Mouse (Mus musculus) common myeloid progenitor, adult 5-6 weeks (primary cell): ENCODE results near the gene Nefh. TPM values are rescaled to one million over a fixed set of nuclear protein-coding genes. Genes with fewer than 3 reads are reported as not detected.

Source experiments
- ATAC-seq: replicated peaks from 2 replicates; pipeline ENCODE4 v1.8.0; 2016; ENCODE audit warnings: low read depth, mild to moderate bottlenecking, moderate TSS enrichment, inconsistent platforms; ENCODE audit not compliant: poor library complexity, severe bottlenecking
- total RNA-seq: library from RNA; stranded (forward); fragments of 200-1000, 187-1606 nt; gene quantifications from 2 replicates; pipeline ENCODE4 v1.2.3, GENCODE M21; 2017

Gene Nefh
- total RNA-seq, 1 experiment from 2014 or later, result 16.7 TPM

DNA sequence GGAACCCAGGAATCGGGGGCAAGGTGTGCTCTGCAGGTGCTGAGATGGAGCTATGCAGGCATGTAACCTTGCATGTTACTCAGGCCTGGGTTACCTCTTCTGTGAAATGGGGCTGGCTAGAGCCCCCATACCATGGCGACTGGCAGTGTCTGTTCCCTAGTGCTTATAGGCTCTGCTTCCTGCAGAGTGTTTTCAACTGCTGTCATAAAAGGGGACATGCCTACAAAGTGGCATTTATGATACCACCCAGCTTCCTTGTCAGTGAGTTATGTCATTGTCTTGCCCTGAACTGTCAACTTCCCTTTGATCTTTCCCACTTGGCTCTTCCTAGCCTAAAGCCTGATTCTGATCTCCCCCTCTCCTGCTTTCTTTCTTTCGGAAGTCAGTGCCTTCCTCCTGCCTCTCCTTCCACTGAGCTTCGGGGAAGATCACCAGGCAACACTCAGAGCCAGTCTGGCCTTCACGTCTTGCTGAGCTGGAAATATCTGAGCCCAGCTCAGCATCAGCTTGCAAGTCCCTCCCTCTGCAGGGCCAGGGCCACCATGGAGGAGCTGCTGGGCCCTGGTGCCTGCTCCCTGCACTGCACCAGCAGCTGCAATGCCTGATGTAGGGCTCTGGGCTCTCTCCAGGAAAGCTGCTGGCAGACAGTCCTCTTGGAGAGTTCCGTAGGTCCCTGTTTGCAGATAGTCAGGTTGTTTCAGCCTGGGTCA, 15.4 kb upstream of the Nefh start:
- no peak for ATAC-seq

DNA sequence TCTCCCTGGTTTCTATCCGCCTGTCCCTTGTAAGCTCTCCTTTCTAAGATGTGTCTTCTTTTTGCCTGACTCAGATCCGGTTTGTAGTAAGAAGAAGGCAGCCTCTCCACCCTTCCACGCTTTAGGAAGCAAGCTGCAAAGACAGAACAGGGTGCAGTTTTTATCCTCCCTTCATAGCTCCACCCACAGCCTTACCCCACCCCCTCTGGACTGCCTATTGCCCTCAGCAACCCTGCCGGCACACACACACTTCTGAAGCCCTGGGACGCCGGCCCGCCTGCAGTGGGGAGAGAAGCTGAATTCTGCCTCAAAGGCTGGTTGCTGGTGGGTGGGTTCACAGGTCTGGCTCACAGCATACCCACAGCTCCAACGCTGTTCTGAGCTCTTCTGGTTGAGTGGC, 6.1 kb upstream of the Nefh start:
- ATAC-seq, result no peak; the same call in 1 of the 2 replicates

DNA sequence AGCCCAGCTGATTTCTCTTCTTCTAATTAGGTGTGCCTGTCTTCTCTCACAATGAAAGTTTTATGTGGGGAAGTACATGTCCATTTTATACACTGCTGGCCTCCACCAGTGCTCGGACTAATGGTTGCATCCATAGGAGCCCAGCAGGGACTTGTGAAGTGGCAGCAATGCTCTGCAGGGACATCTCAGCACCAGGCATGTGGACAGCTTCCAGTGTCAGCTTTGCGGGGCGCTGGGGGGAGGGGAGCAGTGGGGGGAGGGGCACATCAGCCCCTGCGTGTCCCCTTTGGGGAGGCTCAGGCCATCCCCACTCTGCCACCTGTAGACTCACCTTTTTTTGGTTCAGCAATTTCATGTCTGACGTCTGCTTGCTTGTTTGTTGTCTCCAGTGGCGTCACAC, 5.5 kb upstream of the Nefh start:
- ATAC-seq, result no peak

DNA sequence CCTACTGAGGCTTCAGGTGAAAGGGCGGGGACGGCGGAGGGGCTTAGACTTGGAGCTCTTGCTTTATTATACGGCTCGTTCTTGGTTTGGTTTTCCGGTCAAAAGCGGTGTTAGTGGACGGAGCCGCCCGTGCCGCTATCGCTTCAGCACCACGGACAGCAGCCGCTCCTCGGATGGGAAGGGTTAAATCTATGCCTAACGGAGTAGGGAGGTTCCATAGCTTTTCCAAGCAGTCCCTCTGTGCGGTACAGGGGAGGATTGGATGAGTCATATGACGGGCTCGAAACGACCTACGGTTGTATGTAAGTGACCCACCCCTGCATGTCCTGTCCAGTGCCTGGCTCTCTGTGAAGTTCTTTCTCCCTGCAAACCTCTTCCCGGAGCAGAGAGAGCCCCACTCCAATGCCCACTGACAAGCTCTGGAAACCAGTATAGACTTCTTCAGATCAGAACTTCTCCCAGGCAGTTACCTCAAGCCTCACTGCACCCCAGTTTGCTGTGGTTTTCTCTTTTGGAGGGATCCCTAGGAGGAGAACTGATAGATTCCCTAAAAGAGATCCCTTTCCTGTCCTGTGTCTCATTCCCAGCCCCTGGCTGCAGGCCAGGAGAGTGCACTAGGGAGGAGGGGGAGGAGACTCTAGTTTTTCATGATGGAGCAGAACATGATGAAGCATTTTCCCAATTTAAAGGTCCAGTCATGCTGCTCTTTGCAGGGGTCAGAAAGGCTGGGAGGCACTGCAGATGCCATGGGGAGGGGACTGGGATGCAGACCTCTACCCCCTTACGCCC, 1.6 kb upstream of the Nefh start:
- 0 out of 2 replicates have a peak, but pooled peaks have one; percentile 8 for ATAC-seq

DNA sequence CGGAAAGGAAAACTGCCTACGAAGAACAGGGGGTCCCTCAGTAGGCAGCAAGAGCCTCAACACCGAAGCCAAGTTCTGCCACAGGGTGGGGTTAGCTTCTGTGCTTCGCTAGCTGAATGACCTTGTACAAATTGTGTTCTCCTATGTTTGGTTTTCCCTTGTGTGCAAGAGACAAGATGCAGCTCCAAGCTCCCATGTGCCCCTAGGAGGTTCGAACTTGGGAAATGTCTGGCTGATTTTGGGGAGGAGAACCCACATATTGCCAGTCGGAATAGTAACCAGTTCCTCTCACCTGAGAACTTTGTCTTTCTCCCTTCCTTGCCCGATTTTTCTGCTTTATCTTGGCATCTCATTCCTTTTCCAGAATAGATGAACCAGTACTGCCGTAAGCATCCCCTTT, 928 bp upstream of the Nefh start:
- ATAC-seq, result no peak

DNA sequence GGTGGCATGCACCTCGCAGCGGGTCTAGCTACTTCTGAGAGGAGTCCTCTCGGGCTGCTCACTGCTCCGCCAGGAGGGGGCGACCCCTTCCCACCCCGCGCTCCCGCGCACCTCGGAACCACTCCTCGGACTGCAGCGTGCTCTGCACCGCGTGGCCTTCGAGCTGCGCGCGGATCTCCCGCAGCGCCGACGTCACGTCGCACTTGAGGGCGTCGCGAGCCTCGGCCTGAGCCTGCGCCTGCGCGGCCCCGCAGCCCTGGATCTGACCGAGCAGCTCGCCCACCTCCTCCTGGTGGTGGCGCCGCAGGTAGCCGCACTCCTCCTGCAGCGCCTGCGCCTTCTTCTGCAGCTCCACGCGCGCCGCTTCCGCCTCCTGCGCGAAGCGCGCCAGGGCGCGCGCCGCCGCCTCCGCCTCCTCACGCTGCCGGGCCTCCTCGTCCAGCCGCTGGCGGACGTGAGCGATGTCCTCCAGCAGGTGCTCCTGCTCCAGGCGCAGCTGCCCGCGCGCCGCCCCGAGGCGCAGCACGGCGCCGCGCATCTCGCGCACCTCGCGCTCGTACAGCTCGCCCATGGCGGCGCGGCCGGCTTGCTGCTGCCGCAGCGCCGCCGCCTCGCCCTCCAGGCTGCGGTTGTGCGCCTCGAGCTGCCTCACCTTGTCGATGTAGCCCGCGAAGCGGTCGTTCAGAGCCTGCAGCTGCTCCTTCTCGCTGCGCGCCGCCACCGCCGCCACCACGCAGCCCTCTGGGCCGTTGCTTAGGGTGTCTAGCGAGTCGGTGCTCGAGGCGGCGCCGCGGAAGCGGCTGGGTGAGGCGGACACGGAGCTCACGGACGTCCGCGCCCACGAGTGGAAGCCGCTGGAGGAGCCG, 684 bp downstream of the Nefh start:
- peak; percentile 76 for ATAC-seq

DNA sequence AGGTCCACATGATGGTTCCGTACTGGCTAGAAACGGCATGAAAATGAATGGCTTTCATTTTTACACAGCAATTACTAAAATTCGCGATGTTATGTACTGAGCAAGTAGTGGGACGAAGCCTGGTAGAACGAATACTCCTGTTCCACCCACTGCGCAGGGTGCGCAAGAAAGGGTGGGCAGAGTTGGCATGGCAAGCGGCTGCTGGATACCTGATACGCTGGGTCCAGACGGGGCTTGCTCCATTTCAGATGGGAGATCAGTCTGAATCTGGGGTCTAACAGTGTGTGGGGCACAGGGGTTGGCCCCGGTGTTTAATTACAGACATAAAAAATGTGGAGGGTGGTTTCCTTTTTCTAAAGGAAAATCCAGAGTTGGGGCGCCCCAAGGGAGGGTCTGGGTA, 1.3 kb downstream of the Nefh start:
- 0 out of 2 replicates have a peak, but pooled peaks have one; percentile 9 for ATAC-seq

DNA sequence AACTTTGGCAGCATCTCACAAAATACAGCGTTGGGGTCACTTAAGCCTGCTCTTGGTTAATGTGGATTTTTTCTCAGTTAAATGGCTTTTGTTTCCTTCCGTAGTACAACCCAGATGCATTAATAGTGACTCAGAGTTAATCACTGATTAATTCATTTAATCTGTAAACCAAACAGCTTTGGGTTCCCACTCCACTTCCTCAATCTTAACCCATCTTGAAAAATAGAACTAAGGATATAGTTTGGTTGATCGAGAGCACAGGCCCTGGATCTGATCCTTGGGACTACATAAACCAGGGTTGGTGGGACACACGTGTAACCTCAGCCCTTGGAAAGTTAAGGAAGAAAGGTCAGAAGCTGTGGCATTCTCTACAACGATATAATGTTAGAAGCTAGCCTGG, 11.6 kb downstream of the Nefh start:
- ATAC-seq, result no peak

DNA sequence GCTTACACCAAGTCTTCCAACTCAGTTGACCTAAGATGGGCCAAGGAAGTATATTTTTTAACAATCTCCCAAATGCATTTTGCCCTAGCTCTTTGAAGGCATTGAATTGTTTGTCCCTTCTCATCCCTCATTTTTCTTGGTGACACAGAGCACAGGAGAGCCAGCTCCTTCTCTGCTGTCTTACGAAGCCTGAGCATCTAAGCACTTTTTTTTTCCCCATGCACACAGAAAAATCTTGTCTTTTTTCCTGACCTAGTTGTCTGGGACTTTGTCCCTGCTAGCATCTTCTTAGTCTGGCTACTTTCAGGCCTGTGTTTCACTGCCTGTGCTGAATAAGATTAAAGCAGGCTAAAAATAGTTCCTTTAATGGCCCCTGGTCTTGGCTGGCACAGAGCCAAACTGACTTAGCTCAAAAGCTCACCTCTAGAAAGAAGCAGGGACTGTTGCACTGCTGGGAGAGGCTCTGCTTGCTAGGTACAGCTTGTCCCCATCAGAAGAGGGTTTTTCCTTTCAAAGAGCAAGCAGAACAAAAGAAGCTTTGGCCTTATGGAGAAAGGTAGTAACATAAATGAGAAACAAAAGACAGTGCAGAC, 16.8 kb downstream of the Nefh start:
- no peak for ATAC-seq

DNA sequence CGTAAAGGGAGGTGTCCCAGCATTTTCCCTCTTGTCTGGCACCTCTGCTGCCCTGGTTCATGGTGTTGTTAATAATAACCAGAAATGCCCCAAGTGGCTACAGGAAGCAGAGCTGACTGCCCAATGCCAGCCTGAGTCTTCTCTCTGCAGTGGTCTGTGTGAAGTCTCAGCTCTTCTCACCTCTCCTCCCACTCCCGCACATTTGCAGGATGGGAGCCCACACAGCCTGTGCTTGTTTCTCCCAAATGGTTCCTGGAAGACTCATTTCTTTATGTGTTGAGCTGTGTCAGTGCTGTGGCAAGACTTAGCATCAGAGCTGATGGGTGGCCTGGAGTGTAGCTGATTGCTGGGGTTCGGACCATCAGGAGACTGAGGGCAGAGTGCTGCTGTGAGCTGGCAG, 20.6 kb downstream of the Nefh start:
- ATAC-seq, result no peak

DNA sequence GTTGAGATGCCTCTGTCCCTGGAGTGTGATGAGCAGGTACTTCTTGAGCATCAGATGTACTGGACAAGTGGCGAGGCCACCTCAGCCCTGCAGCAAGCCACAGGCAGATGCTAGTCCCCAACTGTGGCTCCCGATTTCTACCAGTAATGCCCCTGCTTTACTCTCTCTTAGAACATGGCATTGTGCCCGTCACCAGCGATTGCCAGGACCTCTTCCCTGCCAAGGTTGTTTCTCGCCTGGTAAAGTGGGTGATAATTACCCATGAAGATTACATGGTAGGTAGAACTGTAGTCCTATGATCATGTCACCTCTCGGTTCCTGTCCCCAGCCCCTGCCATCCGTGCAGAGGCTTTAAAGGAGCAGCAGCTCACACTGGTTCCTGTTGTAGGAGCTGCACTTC, 26.1 kb downstream of the Nefh start:
- no peak for ATAC-seq

DNA sequence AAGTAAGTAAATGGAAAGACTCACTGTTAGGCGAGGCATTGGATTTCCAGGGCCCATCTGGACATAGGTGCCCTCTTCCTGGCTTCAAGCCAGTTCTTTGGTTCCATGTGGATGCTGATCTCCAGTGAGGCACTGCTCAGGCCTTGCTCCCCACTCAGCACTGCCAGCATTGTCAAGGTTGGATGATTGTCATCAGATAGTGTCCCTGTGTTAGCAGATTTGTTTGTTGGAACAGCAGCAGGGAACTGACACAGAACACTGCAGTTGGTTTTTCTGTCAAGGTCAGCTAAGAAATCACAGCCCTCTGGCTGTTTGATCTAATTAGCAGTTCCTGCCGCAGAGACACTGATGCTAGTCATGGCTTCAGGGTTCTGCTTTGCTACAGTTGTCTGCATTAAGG, 26.6 kb downstream of the Nefh start:
- no peak for ATAC-seq

DNA sequence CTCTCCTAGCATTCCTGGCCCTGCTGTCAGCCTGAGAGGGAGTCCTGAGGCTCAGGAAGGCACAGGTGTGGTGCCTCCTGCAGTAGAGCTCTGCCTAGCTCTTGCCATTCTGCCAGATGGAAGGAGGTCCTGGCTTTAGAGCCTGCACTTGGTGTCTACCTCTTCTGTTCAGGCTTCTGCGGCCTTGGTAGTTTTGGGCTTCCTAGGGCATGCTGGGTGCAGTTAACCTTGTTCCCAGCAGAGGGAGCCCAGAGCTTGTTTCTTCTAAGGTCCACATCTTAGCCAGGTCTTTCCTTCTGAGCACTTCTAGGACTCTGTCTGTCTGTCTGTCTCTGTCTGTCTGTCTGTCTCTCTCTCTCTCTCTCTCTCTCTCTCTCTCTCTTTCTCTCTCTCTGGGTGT, 31.8 kb downstream of the Nefh start:
- peak; percentile 88 for ATAC-seq

DNA sequence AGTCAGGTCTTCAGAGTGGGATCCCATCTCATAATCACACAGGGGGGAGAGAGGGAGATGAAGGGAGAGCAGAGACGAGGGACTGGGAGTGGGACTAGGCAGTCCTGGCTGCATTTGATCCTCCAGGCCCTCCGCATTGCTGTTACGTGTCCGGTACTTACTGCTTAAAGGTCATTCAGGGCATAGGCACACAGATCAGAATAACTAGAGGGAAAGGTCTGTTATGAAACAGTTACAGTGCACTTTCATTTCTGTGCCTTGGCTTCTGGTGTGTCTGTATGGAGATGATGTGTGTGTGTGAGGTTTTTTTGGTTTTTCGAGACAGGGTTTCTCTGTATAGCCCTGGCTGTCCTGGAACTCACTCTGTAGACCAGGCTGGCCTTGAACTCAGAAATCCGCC, 41.6 kb downstream of the Nefh start:
- no peak for ATAC-seq

DNA sequence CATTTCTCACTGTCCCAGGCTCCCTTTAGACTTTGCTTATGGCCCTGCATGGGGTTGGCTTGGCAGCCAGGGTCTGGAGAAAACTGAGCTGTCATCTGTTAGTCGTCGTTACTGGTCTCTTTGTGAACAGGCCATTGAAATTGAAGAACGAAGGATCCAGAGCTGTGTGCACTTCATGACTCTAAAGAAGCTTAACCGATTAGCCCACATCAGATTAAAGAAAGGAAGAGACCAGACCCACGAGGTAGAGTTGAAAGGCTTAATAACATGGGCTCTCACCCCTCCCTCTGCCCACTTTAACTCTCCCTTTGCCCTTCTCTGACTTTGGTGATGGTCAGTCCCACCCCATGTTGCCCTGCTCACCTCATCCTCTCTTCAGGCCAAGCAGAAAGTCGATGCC, 45.9 kb downstream of the Nefh start:
- ATAC-seq, result no peak

DNA sequence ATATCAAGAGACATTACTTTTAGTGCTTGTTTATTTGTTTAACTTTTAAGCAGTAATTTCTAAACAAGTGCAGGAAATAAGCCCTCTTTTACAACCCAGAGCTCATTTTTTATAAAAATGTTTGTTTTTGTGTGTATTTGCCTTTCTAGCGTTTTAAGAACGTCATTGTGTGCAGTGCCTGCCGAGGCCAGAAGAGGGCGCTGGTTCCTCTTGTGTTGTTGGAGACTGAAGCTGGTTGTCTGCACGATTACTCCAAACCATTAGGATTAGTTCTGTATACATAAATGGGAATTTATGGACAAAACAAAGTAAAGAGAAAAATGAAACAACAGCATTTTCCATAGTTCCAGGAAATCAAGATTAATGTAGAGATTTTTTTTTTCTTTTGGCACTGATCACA, 47.4 kb downstream of the Nefh start:
- ATAC-seq, result no peak

DNA sequence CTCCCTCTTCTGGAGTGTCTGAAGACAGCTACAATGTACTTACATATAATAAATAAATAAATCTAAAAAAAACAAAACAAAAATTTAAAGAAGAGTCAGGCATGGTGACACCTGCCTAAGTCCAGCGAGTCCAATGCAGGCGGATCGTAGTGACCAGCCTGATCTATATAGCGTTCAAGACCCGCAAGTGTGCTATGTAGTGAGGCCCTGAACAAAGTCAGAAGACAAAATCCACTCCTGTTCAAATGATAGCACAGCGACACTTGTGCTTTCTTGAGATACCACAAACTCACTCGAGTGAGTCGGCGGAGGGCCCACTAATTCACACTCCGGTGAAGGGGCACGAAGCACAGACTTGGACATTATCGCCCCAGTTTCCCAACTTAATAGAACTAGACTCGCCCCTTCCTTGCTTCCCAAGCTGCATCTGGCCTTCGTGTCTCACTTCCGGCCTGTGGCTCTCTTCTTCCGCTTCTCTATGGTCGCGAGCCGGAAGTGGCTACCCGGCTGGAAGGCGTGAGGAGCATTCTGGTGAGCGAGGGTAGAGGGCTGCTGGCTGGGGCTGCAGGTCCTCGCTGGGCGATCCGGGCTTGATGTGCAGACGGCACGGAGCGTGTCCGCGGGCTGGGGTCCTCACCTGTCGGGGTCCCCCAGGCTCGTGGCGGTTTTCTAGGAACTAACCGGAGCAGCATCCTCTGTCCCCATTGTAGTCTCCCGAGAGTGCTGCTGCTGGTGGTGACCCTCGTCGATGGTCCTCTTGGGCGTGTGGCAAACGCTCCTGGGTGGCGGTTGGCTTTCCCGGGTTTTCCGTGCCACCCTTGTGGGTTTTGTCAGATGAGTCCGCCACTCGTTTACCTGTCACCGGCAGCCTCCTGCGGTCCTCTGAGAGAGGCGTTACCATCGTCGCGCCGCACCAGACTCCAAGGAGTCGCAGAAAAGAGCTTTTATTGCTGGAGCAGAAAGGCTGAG, 52.7 kb downstream of the Nefh start, which contains the start of gene Thoc5:
Gene Thoc5, plus strand, starts transcription at position 473 of the 969 bp plus-strand sequence.
- ATAC-seq, result peak; percentile 97
